Mouse (Mus musculus) myocyte (in vitro differentiated cells): Measurements from ENCODE around the gene Ank3.

Experiments used
- MAX ChIP-seq: IDR thresholded peaks from one replicate; pipeline ENCODE4 v1.6.1; 2011; ENCODE audit warnings: low read depth, mild to moderate bottlenecking, control low read depth
- POLR2A ChIP-seq: IDR thresholded peaks from one replicate; pipeline ENCODE4 v1.6.1; 2011; ENCODE audit warnings: low read depth, mild to moderate bottlenecking, control low read depth, moderate library complexity; ENCODE audit not compliant: insufficient read length
- USF1 ChIP-seq: IDR thresholded peaks from one replicate; pipeline ENCODE4 v1.6.1; 2011; ENCODE audit warnings: low read depth, mild to moderate bottlenecking, control low read depth, moderate library complexity

DNA sequence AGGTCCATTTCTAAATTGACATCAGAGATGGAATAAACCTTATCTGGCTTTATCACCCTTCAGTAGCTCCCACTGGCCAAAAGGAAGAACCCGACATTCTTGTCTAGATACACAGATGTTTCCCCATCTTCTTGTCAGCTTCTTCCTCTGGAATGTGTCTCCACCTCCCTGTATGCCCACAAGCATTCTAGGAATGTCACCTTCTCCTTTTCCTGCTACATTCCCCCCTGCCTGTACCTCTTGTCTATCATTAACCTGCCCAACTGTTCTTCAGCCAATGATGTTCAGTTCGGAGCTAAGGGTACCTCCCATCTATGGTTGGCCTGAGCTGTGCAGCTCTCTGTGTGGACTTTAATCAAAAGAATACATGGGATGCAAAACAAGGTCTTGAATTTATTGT lies 272.4 kb downstream of the Ank3 start:
- no peak for TF ChIP-seq POLR2A
- no peak for TF ChIP-seq USF1
- no peak for TF ChIP-seq MAX
